Mouse (Mus musculus): ENCODE measurements at regions not wholly inside any gene's neighbourhood (a gene's known extent, or its start where the extent isn't known, plus 50 kb on each side); places are given as distances from the start of the nearest gene placed in this dataset.

GRCm38 (mm10) chr6:98613030-98613429 lies 270.5 kb upstream of the Gm765 start:
- no peak for TF ChIP-seq ZC3H11A (IDR thresholded peaks at IDR 0.05; ENCODE audit: low read depth, low read length)
- no peak for TF ChIP-seq MAX (IDR thresholded peaks at IDR 0.05; ENCODE audit: low read length)

All from CH12.LX (cell line).